Mouse (Mus musculus) megakaryocyte, adult 5-6 weeks (primary cell): ENCODE results near the gene Vmn2r68. TPM values are rescaled to one million over a fixed set of nuclear protein-coding genes. Genes with fewer than 3 reads are reported as not detected.

Experiments used
- ATAC-seq: 2 replicates; pipeline ENCODE4 v1.8.0; 2016; ENCODE audit warnings: mild to moderate bottlenecking, inconsistent platforms; ENCODE audit not compliant: poor library complexity, severe bottlenecking
- total RNA-seq, 2 experiments: library from RNA; stranded (forward) in 1 of 2; stranded (reverse) in 1 of 2; fragments of 153-499, 151-499 nt in 1 of 2; fragments of 221-1000, 200-1000 nt in 1 of 2; gene quantifications; 2 replicates each; pipeline versions ENCODE4 v1.2.3 to v1.2.4; 2015 to 2017

Vmn2r68 gene
- total RNA-seq (2015) (not detected in 2 replicates), total RNA-seq (2017) (not detected in 2 replicates)

DNA sequence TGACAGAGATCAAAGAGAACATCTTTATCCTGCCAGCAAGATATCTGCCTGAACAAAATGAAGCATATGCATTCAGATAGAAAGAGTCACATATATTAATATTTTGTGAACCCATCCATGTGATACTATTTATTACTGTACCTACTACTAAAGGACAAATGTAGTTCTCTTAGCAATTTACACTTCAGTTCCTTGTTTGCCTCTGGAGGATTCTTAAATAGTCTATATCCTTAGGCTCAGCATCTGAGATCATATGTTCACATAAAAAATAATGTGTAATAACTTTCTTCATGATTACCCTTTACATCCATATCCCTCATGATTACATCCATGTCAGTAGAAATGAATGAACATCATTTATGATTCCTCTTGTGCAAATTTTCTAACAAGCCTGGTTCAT is at the start of gene Vmn2r68:
Vmn2r68 (minus strand) TSS at position 101 of the 400 bp plus-strand sequence.
- no peak for ATAC-seq

Other genes starting within 250 kb of the Vmn2r68 start
- gene Vmn2r66, start 225.5 kb downstream of the Vmn2r68 start, total RNA-seq (2015): not detected in 2 replicates
- gene Vmn2r66, start 225.5 kb downstream of the Vmn2r68 start, total RNA-seq (2017): not detected in 2 replicates
- gene Vmn2r67, start 81.8 kb downstream of the Vmn2r68 start, total RNA-seq (2015): not detected in 2 replicates
- gene Vmn2r67, start 81.8 kb downstream of the Vmn2r68 start, total RNA-seq (2017): not detected in 2 replicates
- not detected in 2 replicates for gene Vmn2r69, start 178.1 kb upstream of the Vmn2r68 start, total RNA-seq (2015)
- not detected in 2 replicates for gene Vmn2r69, start 178.1 kb upstream of the Vmn2r68 start, total RNA-seq (2017)